Mouse (Mus musculus) kidney, adult 9 months (tissue): Measurements from ENCODE around the gene Tas2r131.
"Not testable (repeated sequence)": the region's sequence is repeated elsewhere in the genome, so short reads cannot be mapped to it uniquely, and the experiment has no call there.

ENCODE experiments used
- DNase-seq: peaks from one replicate; pipeline ENCODE4 v3.0.0; 2022

Gene Tas2r131

GRCm38 (mm10) chr6:132957819-132958218 is at the start of gene Tas2r131:
Gene Tas2r131 (minus strand): TSS chr6:132957919.
- DNase-seq = no peak

DNA sequence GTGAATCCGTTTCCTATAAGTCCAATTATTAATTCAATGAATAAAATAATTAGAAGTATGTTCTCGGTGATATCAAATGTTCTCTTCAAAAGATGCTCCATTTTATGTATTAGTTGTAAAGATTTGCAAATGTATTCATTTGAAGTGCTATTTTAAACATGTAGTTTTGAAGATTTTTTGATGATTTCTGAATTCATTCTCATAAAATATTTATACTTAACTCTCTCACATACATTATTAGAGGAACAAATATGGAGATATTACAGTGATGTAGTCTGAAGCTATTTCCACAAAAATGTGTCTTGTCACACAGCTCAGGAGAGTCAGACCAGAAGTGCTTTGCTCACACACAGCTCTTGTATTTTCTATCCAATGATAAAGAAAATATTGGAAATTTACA is 23.1 kb upstream of the Tas2r131 start, which contains the start of gene Tas2r109:
Gene Tas2r109 (minus strand): TSS at position 101 of the 400 bp plus-strand sequence.
- no peak for DNase-seq

- no peak for DNase-seq
Observed at GRCm38 (mm10) chr6:132950802-132951201, 6.9 kb downstream of the Tas2r131 start, which contains the start of gene Tas2r129. Gene Tas2r129 (plus strand): TSS chr6:132951102.

DNA sequence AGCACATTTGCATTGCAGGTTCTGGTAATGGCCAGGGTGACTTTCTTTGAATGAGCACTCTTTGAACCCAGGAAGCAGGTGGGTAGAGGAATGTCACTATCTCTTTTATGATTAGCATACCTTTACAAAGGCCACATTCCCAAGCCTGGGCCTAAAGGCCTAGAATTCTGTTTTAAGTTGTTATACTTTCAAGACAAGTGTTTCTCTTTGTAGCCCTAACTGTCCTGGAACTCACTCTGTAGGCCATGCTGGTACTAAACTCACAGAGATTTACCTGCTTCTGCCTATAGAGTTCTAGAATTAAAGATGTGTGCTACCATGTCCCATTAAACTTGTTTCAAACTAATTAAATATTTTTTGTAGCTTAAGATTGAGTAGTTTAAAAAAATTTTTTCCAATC is 16.3 kb downstream of the Tas2r131 start:
- not testable (repeated sequence) for DNase-seq

DNA sequence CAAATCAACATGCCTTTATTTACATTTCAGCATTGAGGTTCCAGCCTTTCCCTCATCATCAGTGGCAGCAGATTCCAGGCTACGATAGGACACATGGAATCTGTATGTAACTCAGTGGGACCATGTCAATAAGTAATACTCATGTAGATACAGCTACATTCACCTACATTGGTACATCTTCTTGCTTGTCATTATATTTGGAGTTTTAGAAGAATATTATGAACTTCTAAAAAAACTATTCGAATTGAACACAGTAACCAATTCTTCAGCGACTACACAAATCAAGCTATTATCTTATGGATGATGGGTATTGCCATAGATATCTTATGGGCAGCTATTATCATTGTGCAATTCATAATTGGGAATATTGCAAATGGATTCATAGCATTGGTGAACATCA is 48.4 kb downstream of the Tas2r131 start, which contains the start of gene Tas2r125:
Gene Tas2r125 (plus strand): TSS at position 301 of the 400 bp plus-strand sequence.
- no peak for DNase-seq
